Mouse (Mus musculus) C3H10T1/2 (cell line): Measurements from ENCODE around the gene Gm7942. TPM values are rescaled to one million over a fixed set of nuclear protein-coding genes. Genes with fewer than 3 reads are reported as not detected.

Experiments
- polyA plus RNA-seq, 2 experiments: library from polyadenylated mRNA; unstranded; fragments of >200 nt; fragmentation: generic; extraction: Trizol; gene quantifications; one replicate each; pipeline ENCODE4 v1.2.1; 2012; ENCODE audit warnings: missing spikeins in 2 of 2

Gm7942 gene
- polyA plus RNA-seq: not detected

GRCm38 (mm10) chr5:95106638-95107037 lies at the start of gene Gm7942:
Gm7942 (plus strand) TSS chr5:95106938.

Other genes starting within 250 kb of the Gm7942 start
- gene Gm3183, start 241.5 kb upstream of the Gm7942 start, polyA plus RNA-seq: not detected
- not detected for gene Gm6367, start 118.3 kb upstream of the Gm7942 start, polyA plus RNA-seq
- gene Gm16513, start 75.7 kb downstream of the Gm7942 start, polyA plus RNA-seq: not detected
- not detected for gene Gm10424, start 165.8 kb downstream of the Gm7942 start, polyA plus RNA-seq
- gene Gm3259, start 199.0 kb downstream of the Gm7942 start, polyA plus RNA-seq: not detected